Mouse (Mus musculus): ENCODE measurements around the gene C1qtnf2. TPM values are rescaled to one million over a fixed set of nuclear protein-coding genes. Genes with fewer than 3 reads are reported as not detected.

C1qtnf2 gene
- 10 to 100 TPM; 11.7 to 12.1 TPM for total RNA-seq (2021)
- long read RNA-seq, experiment 1, transcript C1qtnf2-201 (4 exons, 1,211 nt), result major isoform, 16 of 17 reads
- long read RNA-seq, experiment 1, partial matches to known transcripts, result 0 of 17 reads
- long read RNA-seq, experiment 1, other reads (novel, unspliced or antisense), result 0 of 17 reads
- long read RNA-seq, experiment 2, transcript C1qtnf2-201 (4 exons, 1,211 nt), result major isoform, 15 of 16 reads
- long read RNA-seq, experiment 2, partial matches to known transcripts, result 0 of 16 reads
- long read RNA-seq, experiment 2, other reads (novel, unspliced or antisense), result 1 of 16 reads

DNA sequence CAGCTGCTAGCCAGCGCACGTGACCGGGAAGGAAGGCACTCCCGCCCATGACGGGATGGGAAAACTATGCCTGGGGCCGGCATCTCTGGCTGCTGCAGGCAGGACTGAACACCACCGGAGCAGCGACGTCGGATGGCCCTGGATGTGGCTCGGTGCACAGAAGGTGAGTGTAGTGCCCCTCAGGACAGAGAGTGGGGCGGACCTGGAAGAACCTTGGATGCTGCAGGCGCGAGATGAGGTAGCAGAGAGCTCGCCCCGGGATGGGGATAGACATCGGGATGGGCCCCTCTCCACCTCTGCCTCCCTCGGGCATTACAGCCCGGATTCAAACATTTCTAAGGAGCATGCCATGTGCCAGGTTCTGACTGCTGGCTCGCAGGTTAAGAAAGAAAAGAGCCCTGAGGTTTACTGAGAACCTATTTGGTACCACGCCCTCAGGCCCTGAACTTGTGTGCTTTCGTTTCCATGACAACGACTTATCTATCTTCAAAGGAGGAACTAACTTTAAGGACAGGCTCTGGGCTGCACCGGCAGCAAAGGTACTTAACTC lies at the start of gene C1qtnf2:
Gene C1qtnf2 (plus strand): TSS at position 52 of the 550 bp plus-strand sequence.
- peak; percentile 68 for DNase-seq

DNA sequence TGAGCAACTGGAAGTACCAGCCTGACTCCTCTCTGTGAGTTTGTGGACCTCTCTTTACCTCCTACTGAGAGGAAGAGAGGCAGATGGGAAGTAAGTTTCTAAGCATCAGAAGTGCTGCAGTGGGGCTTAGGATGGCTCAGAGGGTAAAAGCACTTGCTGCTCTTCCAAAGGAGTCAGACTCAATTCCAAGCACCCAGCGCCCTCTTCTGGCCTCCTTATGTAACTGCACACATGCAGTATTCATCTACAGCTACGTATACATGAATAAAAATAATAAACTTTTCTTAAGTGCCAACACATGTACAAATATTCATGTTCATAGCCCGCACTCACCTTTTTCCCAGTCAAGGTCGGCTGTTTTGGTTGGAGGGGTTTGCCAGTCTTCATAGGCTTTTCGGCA lies 49.7 kb upstream of the C1qtnf2 start:
- no peak for DNase-seq

DNA sequence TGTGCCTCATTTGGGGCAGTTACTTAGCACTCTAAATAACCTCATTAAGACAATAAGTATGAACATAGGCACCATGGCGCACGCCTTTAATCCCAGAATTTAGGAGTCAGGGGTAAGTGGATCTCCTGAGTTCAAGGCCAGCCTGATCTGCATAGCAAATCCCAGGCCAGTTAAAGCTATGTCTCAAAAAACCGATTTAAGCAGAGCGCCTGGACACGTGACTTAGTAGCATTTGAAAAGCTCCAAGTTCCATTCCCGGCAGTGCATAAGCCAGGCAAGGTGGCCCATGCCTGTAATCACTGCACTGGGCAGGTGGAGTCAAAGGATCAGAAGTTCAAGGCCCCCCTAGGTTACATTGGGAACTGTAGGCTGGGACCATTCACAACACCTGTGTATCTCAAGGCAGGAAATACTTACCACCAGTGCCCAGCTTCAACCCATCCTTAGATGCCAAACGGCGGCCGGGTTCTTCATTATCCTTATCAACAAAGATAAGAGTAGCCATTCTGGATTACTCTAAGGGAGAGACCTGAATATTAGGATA lies 48.8 kb upstream of the C1qtnf2 start:
- DNase-seq, result no peak

DNA sequence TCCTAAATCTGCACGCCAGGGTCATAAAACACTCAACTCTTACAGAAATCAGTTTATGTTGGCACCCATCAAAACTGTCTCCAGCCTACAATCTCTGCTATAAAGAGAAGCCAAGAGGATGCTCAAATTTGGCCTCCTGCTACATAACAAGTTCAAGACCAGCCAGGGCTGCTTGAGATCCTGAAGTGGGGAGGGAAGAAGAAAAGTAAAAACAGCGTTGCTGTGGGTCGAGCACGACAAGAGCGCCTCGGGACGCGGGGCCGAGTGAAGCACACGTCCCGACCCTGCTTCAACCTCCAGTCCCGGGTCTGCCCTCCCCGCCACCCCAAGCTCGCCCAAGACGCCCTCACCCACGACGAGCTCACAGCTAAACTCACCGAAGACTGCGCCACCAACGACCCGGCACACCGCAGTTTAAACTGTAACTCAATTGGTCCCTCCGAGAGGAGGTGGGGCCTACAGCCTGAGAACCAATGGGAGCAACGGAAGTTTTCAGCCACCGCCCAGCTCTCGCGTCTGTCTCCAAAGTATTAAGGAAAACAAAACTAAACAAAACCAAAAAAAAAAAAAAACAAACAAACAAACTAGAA lies 48.2 kb upstream of the C1qtnf2 start, which contains the start of gene Pttg1:
Gene Pttg1 (minus strand): TSS at position 428 of the 590 bp plus-strand sequence.
- peak; percentile 86 for DNase-seq

DNA sequence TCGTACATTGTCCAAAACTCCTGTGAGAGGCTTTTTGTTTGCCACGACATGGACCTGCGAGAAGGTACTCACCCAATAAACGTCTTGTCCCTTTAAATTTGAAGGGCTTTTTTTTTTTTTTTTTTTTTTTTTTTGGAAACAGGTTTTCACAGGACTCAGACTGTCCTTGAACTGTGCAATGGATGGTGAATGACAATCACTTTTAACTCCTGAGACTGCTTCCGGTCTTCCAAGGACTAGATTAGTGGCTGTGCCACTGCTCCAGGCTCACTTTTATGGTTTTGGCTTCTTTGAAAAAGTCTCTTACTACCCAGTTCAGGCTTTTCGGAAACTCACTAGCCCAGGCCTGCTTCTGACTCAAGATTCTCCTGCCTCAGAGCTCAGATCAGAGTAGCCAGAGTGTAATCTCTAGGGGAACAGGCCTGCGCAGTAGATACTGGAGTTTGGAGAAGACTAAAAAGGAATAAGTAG lies 47.6 kb upstream of the C1qtnf2 start:
- peak; percentile 35 for DNase-seq

DNA sequence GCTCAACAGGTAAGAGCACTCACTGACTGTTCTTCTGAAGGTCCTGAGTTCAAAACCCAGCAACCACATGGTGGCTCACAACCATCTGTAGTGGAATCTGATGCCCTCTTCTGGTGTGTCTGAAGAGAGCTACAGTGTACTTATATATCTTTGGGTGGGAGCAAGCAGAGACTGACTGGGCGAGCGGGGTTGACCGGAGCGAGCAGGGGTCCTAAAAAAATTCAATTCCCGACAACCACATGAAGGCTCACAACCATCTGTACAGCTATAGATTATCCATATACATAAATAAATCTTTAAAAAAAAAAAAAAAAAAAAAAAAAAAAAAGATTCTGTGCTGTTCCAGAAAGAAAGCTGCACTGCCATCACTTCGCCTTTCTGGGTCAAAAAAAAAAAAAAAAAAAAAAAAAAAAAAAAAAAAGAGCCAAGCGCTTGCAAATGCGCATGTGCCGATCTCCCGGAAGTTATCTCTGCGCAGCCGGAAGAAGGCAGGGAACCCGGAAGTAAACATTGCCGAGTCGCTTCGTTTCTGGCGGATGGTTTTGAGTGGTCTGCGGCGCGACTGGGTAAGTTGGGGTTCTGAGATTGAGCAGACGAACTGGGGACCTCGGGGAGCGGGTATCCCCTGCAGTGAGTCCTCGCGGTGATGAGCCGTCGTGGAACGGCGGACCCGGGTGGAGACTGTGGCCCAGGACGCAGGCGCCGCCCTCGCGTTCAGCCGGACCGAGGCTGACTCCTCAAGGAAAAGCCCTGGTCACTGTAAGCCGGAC lies 40.6 kb upstream of the C1qtnf2 start, which contains the start of gene Slu7:
Gene Slu7 (plus strand): TSS at position 491 of the 770 bp plus-strand sequence.
- peak; percentile 82 for DNase-seq

DNA sequence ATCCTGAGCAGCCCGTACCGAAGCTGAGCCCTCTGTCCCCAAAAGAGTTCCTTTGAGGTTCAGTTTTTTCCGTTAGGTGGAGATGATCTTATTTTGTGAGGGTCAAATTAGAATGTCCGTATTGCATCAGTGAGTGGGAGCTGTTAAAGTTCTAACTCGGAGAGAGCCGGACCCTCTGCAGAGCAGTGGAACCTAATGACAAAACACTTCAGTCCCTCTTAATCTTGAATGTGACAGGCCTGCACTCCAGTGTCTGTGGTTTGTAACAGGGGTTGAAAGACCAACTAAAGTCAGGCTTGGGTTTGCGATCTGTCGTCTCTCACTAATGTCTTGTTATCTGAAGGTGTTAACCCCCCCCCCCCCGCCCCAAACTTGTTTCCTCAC lies 40.1 kb upstream of the C1qtnf2 start:
- no peak for DNase-seq

DNA sequence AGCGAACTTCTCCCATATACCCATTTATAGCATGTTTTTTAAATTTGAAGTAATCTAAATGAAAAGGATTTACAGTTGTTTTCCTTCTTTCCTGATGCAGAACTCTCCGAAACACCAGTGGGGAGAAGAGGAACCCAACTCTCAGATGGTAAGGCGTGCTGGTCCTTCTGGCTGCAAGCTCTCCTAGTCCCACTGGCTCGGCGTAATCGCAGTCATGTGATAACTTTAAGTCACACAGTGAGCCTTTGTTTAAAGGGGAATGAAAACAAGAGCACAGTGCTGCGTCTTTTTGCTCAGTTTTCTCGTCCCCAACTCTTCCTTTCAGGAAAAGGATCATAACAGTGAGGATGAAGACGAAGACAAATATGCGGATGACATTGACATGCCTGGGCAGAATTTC lies 33.0 kb upstream of the C1qtnf2 start:
- no peak for DNase-seq

DNA sequence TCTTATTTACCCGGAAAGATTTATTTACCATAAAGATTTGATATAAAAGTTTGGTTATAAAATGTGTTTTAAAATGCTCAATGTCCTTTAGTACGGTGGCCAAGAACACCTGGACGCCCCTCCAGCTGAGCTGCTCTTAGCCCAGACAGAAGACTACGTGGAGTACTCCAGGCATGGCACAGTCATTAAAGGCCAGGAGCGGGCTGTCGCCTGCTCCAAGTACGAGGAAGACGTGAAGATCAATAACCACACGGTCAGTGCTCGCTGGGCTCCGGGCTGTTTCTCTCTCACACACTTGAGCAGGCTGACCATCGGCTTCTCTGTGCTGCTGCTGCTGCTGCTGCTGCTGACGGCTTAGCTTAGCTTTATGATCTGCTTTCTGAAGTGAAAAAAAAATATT lies 30.9 kb upstream of the C1qtnf2 start:
- DNase-seq, result no peak

DNA sequence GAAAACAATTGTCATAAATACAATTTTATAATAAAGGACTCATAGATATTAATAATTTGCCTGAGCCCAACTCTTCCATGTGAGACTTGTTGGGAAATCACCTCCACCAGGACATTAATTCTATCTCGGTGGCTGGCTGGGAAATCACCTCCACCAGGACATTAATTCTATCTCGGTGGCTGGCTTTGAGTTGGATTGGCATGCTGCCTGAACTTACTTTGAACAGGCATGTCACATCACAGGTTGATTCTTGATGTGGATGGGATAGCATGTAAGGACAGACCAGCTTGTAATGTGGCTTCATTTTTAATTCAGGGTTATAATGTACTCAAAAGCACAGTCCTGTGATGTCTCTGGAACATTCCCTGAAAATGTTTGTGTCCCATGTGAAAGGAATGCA lies 24.2 kb upstream of the C1qtnf2 start:
- no peak for DNase-seq

DNA sequence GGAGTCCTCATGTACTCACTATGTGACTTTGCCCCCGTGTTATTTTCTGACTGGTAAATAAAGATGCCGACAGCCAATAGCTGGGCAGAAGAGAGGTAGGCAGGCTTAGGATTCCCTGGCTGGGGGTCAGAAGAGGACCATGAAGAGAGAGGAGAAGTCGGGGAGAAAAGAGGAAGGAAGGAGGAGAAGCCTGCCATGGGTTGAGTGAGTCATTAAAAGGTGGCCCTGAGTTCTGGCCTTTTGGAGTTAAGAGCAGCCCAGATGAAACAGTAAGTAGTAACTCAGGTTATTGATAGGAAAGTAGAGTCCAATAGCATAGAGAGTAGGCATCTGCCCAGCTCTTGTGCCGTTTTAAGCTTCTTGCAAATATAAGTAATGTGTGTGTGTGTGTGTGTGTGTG lies 22.8 kb upstream of the C1qtnf2 start:
- DNase-seq, result no peak

DNA sequence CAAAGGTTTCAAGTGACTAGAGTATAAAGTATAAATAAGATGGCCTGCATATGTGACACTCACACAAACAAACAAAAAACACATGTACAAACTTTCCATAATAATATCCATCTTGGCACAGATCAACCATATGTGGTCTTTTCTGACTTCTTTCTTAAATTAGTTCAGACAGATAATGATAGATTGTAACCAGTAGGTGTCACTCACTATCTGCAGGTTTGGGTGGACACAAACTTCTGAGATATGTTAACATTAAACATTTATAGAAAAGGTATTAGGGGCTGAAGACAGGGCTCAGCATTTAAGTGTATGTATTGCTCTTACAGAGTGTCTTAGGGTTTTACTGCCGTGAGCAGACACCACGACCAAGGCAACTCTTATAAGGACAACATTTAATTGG lies 21.8 kb upstream of the C1qtnf2 start:
- no peak for DNase-seq

DNA sequence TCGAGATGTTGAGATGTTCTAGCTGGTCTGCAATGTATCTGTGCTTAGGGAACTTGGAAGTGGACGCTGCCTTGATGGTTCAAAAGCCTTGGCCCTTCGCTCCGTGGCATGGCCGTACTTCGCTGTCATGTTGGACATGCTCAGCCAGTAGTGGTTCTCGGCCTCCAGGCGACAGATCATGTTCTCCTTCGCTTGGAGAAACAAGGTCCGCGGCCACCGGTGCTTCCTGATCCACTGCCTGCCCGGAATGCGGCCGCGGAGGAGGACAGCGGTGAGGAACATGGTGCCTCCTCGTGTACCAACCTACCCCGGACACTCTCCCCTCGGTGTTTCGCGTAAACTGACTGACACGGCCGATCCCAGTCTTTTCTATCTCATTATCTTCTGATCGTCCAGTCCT lies 10.9 kb upstream of the C1qtnf2 start:
- no peak for DNase-seq

DNA sequence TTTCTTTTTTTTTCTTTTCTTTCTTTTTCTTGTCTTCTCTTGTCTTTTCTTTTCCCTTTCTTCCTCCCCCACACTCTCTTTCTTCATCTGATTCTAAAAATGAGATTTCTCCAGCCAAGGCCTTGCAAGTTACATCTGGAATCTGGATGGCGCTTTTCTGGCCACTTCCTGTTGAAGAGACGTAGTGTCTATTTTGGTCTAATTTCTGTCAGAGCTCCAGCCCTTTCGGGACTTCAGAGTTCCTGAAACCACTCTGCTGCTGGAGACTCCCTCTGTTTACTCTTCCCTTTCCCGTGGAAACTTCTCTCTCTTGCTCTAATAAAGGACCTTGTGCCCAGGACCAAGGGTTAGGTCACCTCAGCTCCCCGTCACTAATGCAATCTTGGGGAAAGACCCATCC lies 4.0 kb upstream of the C1qtnf2 start:
- DNase-seq, result no peak

DNA sequence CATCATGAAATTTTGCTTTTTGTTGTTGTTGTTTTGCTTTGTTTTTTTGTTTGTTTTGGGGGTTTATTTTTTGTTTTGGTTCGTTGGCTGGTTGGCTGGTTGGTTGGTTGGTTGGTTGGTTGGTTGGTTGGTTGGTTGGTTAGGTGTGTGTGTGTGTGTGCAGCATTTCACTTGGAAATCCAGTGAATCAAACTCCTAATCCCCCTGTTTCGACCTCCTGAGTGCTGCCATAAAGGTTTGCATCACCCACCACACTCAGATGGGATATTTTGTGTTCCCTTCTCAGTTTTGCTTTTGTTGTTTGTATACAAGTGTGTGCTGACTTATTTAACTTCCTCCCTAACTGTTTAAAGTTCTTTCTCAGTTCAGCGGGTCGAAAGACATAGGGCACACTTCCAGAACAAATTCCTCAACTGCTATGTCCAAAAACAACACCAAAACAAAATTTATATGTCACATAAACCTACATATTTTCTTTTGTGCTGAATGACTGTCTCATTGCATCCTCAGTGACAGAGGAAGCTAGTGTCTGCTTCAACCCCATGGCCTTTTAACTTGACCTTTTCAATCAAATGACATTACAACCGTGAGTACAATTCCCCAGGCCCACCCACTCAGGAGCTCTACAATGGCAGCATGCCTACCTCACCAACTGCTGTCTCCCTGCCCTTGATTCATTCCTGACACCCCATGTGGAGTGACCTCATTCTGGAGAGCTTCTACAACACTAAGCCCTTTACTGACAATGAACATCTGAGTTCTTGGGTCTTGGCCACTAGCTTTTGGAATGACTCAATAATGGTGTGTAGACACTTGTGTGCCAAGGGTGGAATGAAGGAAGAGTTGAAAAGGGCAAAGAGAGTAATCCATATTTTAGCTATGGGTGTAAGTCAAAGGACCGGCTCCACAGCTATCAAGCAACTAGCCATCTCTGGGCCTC lies 2.9 kb upstream of the C1qtnf2 start:
- DNase-seq, result no peak

DNA sequence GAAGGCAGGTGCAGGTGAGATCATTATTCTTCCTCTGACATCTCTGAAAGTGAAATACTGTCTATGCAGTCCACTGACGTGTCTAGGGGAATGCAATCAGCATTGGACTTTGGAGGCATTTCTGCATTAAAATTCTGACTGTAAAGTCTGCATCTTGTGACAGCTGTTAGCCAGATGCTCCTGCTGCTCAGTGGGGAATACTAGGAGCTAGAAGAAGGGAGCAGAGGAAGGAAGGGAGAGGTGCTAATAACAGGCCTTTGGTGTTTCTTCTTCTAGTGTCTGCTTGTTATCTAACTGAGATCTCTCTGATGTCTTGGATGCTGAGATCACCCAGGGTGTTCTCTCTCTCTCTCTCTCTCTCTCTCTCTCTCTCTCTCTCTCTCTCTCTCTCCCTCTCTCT lies 961 bp upstream of the C1qtnf2 start:
- DNase-seq, result no peak

DNA sequence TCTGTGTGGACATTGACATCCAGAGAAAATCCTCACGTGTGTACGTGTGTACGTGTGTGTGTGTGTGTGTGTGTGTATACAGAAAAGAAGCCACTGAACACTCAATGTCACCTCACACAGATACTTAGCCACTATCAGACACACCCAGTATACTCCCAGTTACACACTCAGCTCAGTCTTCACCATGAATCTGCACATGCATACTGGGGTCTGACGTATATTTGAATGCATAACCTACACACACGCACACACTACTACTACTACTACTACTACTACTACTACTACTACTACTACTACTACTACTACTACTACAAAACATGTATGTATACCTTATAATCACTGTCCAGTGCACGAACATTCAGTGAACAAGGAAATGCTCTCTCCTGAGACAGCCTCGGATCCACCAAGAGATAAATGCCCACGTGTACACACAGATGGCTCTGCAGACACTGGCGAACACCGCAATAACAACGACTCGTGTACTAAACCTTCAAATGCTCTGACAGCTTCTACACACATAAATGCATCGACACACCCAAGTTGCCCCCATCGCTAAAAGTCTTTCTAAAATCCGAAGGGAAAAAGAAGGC lies 346 bp upstream of the C1qtnf2 start:
- DNase-seq, result no peak

DNA sequence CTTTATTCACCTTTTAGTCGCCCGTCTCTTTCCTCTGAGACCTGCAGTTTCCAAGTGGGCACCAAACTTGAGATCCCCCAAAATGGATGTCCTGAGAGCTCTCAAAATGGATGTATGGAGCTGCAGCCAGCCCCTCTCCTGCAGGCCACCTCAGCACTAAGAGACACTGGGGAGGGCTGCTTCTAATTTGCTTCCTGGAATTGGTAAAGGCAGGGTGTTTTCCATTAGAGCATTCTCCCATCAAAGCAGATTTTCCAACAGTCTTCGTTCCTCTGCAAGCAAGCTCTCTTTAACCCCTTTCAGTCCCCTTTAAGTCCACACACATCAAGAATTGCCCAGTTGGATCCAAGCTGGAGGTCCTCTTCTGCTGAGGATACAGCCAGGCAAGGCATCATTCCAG lies 5.3 kb downstream of the C1qtnf2 start:
- DNase-seq, result no peak

DNA sequence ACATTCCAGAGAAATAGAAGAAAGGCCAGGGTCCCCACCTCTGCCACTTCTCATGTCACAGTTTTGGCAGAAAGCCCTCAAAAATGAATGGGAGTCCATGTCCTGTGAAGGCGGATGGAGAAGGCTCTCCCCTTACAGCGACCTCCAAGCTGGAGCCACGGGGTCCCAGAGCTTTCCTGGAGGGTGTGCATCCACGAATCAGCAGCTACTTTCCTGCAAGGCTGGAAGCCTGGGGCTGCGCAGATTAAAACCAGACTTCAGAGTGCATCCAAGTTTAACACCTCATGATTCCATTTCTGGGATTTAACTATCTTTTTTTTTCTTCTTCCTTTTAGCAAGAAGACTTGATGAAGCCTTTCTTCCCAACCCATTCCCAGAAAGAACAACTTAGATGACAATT lies 6.5 kb downstream of the C1qtnf2 start:
- no peak for DNase-seq

DNA sequence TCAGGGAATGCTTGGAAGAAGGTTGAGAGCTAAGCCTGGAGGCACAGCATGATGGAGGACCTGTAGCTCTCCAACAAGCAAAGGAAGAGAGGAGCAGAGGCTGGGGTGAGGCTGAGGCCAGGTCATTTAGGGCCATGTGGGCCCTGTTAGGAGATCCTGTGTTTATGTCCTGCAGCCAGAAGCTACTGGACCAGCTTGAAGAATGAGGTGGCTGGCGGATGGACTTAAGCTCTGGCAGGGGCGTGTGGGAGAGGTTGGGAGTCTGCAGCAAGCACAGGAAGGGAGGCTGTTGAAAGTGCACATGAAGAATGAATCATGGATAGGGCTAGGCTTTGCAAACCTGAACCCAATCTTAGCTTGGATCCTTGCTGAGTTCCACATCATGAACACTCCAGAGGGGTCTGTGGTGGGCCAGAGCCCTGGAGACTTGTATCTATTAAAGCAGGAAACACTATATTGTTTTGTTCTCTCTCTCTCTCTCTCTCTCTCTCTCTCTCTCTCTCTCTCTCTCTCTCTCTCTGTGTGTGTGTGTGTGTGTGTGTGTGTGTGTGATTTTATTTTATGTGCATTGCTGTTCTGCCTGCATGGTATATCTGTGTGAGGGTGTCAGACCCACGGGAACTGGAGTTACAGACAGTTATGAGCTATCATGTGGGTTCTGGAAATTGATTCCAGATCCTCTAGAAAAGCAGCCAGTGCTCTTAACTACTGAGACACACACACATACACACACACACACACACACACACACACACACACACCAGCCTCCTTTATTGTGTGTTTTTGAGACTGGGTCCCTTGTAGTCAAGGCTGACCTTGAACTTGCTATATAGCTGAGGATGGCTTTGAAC lies 7.8 kb downstream of the C1qtnf2 start:
- DNase-seq, result no peak
